Mouse (Mus musculus) neutrophil, adult 5-6 weeks (primary cell): Measurements from ENCODE around the gene Nfib. TPM values are rescaled to one million over a fixed set of nuclear protein-coding genes. Genes with fewer than 3 reads are reported as not detected.

Source experiments
- ATAC-seq: fragments of 151-379, 151-347 bp; 2 replicates; pipeline ENCODE4 v1.8.0; 2017; ENCODE audit warnings: mild to moderate bottlenecking, moderate TSS enrichment; ENCODE audit not compliant: insufficient number of reproducible peaks, poor library complexity, low FRiP score, severe bottlenecking; ENCODE audit errors: extremely low read depth
- total RNA-seq: library from RNA; stranded (forward); fragments of 200-1000 nt; gene quantifications from 2 replicates; pipeline ENCODE4 v1.2.3, GENCODE M21; 2017

The Nfib gene
- total RNA-seq, 1 experiment from 2014 or later: not detected

- no peak for ATAC-seq
These were observed 211.1 kb downstream of the Nfib start for GRCm38 (mm10) chr4:82494424-82494823.

- no peak for ATAC-seq
These were observed 211.7 kb downstream of the Nfib start for GRCm38 (mm10) chr4:82493865-82494264.

DNA sequence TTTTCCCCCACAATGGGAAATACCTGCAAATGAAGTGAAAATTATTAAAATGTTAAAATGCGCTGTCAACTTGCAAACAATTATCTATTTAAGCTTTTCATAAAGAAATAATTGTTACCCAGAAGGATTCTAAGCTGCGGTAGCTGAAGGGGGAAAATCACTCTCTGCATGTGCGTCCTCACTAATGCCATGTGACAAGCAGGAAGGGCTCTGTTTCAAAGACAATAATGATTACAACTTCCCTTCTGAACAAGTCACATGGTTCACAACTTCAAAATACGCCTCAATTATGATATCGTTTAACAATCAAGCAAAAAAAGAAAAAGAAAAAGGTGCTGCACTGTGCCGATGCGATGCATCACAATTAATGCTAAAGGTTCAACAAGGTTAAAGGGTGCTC is 212.2 kb downstream of the Nfib start:
- ATAC-seq: no peak

DNA sequence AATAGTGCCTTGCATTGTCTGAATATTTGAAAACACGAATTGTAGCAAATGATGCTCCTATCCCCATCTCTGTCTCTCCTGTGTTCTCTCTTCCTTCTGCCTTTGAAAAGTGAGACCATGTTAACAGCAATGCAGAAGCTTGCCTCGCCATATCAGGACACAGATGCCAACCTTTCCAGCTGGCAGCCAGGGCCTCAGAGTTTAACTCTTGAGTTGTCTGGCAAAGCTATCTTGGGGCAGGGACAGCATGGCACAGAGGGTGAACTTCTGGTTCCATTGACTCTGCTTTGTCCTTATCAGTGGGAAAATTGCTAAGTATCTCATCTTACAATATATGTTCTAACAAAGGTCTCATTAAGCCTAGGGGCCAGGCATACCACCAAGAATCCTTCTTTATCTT is 212.8 kb downstream of the Nfib start:
- no peak for ATAC-seq

- no peak for ATAC-seq
These were observed 215.6 kb downstream of the Nfib start for GRCm38 (mm10) chr4:82489939-82490338.

DNA sequence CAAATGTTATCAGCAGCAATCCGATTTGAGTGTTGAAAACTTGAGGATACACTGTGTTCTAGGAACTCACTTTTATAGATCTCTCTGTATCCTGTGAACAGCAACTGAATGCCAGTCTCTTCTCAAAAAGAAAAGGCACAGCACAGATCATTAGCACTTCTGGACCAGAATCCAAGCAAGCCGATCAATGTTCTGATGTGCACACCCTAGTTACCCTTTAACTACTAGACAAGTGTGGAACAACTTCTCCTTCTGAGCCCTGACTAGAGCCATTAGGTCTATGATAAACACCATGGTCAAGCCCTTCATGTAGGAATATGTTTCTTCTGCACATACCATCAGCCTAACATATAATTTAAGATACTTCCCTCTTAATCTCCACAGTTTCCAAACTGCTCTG is 219.6 kb downstream of the Nfib start:
- no peak for ATAC-seq

DNA sequence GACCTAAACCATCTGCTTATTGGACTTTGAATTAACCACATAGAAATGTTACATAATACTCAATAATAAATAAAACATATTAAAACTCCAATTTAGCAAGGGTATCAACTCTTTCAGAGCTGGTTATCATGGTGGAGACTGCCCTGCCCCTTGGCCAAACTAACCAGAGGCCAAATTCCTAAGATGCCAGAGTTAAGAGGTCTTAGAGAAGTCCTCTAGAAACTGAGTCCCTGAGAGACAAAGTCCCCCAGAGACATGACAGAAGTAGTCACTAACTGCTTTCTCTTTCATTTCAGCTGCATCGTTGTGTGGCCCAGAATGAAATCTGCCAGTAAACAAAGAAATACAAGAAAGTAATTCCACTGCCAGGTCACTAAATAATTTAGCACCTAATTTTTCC is 221.7 kb downstream of the Nfib start:
- no peak for ATAC-seq

GRCm38 (mm10) chr4:82483298-82483697 is 222.3 kb downstream of the Nfib start:
- no peak for ATAC-seq

- ATAC-seq: no peak
These were observed 224.9 kb downstream of the Nfib start for GRCm38 (mm10) chr4:82480635-82481034.

DNA sequence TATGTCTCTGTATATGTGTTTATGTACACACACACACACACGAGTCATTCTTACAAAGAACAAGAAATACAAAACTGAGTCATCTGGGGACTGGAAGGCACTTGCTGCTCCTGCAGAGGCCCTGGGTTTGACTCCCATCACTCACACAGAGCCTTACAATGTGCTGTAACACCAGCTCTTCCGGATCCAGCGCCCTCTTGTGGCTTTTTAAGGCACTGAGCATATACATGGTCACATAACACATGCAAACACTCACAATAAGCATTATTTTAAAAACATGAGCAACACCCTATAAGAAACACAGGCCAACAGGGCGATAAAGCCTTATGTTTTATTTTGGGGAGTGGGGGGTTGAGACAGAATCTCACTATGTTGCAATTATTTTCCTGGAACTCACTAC is 226.2 kb downstream of the Nfib start:
- no peak for ATAC-seq

DNA sequence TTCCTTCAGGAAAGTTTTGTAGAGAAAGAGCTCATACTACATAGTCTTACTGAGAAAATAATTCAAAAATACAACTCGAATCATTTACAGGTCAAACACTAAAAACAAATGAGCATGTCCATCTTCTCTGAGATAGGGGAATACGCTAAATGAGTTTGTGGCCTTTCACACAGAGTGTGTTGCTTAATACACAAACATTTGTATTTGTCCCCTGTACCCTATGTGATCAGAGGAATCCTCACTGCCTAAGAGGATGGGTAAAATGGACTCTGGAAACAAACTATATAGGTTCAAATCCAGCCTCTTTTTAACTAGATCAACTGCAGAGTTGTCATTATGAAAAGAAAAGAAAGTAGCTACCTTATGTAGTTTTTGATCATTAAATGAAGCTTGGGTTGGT is 227.8 kb downstream of the Nfib start:
- ATAC-seq: no peak

DNA sequence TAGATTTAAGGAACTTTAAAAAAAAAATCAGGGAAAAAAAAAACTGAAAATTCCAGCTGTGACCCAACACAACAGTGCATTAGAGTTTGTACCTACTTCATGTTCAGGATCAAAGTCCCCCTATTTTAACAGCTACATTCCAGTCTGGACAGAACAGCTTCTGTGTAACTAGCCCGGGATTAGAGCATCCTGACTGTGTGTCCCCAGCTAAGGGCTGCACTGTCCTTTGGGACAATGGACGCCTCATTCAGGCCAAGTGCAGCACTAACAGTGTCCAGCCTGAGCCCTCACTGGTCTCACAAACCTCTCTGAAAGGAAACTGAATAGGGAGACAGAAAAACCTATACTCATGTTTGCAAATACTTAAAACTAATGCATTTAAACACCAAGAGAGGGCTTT is 229.1 kb downstream of the Nfib start:
- ATAC-seq: no peak

- ATAC-seq: no peak
These were observed 231.2 kb downstream of the Nfib start for GRCm38 (mm10) chr4:82474334-82474733.

- ATAC-seq: no peak
These were observed 234.6 kb downstream of the Nfib start for GRCm38 (mm10) chr4:82470938-82471320.

GRCm38 (mm10) chr4:82470212-82470937 is 235.2 kb downstream of the Nfib start:
- no peak for ATAC-seq

DNA sequence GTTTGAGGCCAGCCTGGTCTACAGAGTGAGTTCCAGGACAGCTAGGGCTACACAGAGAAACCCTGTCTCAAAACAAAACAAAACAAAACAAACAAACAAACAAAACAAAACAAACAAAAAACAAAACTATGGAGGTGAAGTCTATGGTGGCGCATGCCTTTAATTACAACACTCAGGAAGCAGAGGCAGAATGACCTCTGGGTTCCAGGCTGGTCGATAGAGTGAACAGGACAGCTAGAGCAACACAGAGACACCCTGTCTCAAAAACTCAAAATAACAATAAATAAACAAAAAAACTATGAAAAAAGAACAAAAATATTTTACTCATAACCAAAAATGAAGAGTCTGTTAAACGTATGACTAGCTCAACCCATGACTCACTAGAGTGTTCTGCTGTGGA is 236.6 kb downstream of the Nfib start:
- ATAC-seq: no peak

- ATAC-seq: no peak
These were observed 238.8 kb downstream of the Nfib start for GRCm38 (mm10) chr4:82466717-82467116.

DNA sequence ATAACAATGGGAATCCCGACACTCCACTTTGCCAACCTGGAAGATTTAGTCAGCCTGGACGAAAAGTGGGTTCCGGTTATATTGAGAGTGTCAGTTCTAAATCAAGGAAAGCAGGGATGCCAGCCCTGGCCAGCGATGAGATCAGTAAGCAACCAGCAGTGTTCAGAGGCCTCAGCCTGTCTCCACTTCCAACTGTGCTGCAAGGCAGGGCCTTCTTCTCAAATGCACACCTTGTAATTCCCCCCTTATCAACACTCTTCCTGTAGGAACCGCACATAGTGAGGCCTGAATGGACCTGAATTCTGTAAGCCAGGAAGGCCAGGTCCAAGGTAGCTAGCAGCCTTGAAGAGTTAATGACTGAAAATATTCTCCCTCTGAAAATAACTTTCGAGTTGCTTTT is 239.4 kb downstream of the Nfib start:
- no peak for ATAC-seq

DNA sequence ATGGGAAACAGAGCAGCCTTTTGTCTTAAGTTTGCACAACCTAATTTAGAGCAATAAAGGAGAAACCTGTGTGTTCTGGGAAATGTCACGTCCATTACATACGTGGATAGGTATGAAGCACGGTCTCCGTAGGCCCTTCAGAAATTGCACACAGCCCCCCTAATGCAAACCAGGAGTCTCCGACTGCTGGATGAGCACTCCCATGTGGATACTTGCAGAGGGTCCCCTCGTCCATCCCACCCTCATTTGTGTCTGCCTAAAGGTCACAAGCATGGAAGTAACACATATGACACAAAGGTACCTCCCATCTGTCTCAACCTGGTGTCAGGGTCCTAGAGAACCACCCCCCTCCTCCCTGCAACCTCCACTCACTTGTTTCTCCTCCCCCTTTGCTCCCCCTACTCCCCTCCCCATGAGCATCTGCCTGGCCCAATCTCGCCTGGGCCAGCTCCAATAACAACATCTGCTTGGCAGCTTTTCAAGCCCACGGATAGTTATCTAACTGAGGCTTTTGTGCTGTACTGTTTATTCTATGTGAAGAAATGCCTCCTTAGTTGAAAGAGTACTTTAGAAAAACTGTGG is 241.4 kb downstream of the Nfib start:
- ATAC-seq: no peak

DNA sequence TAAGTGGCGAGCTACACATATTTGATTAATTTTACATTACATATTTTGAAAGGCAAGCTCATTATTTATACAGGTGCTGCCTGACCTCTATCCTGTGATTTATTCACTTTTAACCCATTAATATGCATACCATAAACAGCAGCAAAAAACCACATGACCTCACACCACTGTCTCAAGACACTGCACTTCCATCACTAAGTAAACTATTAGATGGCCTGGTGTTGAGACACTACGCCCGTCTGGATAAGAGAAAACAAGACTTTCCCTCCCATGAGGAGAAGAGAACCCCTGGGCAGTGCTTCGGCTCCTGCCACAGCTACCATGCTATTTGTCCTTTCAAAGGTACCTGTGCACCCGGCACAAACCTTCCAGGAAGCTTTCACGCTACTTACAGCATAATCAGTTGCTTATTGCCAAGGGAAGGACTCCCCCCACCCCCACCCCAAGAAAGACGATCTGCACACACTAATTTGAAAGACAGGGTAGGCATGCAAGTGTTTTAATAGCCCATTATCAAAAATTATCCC is 242.3 kb downstream of the Nfib start:
- ATAC-seq: no peak

GRCm38 (mm10) chr4:82461676-82462075 is 243.9 kb downstream of the Nfib start:
- no peak for ATAC-seq
